Mouse (Mus musculus) bone marrow, adult 2 months (tissue): Measurements from ENCODE around the gene Chpt1. TPM values are rescaled to one million over a fixed set of nuclear protein-coding genes. Genes with fewer than 3 reads are reported as not detected.

Experiments used
- H3K27ac ChIP-seq: fragments of 200-500 bp; 2 replicates; pipeline ENCODE4 v1.5.1; 2012; ENCODE audit warnings: low read depth, mild to moderate bottlenecking, control low read depth, inconsistent platforms, low read length; ENCODE audit not compliant: control insufficient read depth, poor library complexity, insufficient read depth
- H3K4me1 ChIP-seq: fragments of 200-500 bp; 2 replicates; pipeline ENCODE4 v1.6.1; 2011; ENCODE audit warnings: low read length; ENCODE audit not compliant: control insufficient read depth, insufficient read depth
- H3K4me3 ChIP-seq: fragments of 200-500 bp; replicated peaks from 2 replicates; pipeline ENCODE3; 2011; ENCODE audit warnings: mild to moderate bottlenecking, low read depth, low read length, control low read depth; ENCODE audit not compliant: control insufficient read depth
- CTCF ChIP-seq: fragments of 200-500 bp; IDR thresholded peaks from 2 replicates; pipeline ENCODE4 v1.5.1; 2011; ENCODE audit warnings: low read length, control low read depth; ENCODE audit not compliant: control insufficient read depth, insufficient read depth
- POLR2A ChIP-seq: fragments of 200-500 bp; IDR thresholded peaks from 2 replicates; pipeline ENCODE4 v1.6.1; 2011; ENCODE audit warnings: low read depth, mild to moderate bottlenecking, control low read depth, low read length, borderline replicate concordance; ENCODE audit not compliant: control insufficient read depth
- WGBS: fragments of 180-500 bp; shearing (Covaris S2); methylation state at CpG from one replicate; pipeline ENCODE4 v1.1.7; 2018; 5-methylcytosine and 5-hydroxymethylcytosine counted together
- polyA plus RNA-seq: library from polyadenylated mRNA; stranded (reverse); fragments of >200 nt; gene quantifications from 2 replicates; pipeline ENCODE4 v1.2.4, GENCODE M21; 2011; ENCODE audit warnings: low replicate concordance; ENCODE audit not compliant: missing spikeins, insufficient read depth, insufficient read length

The Chpt1 gene
- polyA plus RNA-seq, 1 experiment, result 21.9 TPM

DNA sequence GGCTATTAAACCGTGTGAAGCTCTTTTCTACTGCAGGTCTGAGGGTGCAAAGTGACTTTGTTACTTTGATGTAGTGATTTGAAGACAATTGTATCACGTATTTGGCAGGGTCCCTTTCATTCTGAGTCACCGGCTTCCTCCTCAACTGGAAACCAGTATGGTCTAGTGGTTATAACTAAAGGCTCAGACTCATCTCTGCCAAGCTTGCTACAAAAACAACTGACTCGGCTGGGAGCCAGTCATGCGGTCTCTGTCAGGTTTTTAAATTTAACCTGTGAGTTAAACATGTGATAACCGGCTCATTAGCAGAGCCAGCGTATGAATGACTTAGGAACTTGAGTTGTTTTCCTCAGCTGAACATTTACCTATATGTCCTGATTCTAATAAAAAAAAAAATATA lies 98.1 kb downstream of the Chpt1 start:
- H3K4me1 ChIP-seq, result peaks cover 1% of the 10 kb centered on the region
- H3K4me3 ChIP-seq, result no peak overlapping the region
- 73% methylated on average over 7 of the region's 7 CpGs for WGBS
- TF ChIP-seq POLR2A (no peak), CTCF (no peak)
- H3K27ac ChIP-seq, result no peak overlapping the region

DNA sequence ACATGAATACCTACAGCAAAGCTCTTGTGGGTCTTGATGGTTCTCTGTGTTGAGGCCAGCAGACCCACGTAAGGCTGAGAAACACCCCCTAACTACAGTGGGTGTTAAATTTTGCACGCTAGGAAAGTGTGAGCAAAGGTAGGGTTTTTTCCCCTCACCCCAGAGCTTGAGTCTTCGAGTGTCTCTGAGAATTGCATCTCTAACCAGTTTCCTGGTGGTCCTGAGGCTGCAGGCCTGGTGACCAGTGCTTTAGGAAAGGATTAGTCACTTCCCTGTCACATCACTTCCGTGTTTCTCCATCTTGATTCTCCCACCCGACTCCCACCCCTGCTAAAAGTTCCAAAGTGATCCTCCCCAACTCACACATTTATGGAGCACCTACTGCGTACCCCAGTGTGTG lies 99.7 kb downstream of the Chpt1 start:
- H3K4me1 ChIP-seq, result no peaks in the 10 kb centered on the region; the same call in 1 of the 2 replicates
- no peak overlapping the region for H3K27ac ChIP-seq
- no peak for TF ChIP-seq POLR2A
- no peak for TF ChIP-seq CTCF

DNA sequence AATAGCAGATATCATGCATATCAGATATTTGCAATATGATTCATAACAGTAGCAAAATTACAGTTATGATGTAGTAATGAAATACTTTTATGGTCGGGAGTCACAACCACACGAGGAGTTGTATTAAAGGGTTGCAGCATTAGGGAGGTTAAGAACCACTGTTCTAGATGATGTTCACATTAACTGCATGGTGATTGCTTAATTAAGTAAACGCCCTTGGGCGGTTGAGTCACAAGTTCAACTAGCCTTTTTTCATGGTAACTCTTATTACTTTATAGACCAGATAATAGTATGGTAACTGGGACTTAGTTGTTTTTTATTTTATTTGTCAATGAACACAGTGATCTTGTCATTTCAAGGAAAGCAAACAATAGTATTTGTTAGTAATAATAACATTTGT lies 100.9 kb downstream of the Chpt1 start:
- TF ChIP-seq CTCF (no peak), POLR2A (no peak)
- H3K4me1 ChIP-seq, result no peaks in the 10 kb centered on the region; the same call in 1 of the 2 replicates
- 50% methylated on average over 4 of the region's 4 CpGs for WGBS
- no peak overlapping the region for H3K4me3 ChIP-seq
- no peak overlapping the region for H3K27ac ChIP-seq

More for the DNA sequence above, 99.7 kb downstream of the Chpt1 start:
- no peak overlapping the region for H3K4me3 ChIP-seq
- 68% methylated on average over 6 of the region's 6 CpGs for WGBS

Other genes with a start within 250 kb of the Chpt1 start
- gene Dram1, start 125.0 kb downstream of the Chpt1 start, polyA plus RNA-seq, result 4.0 and 8.4 TPM in 2 replicates
- 6.1 and 12.9 TPM in 2 replicates for gene Gnptab, start 124.9 kb downstream of the Chpt1 start, polyA plus RNA-seq
- not detected in 2 replicates for gene Sycp3, start 44.5 kb downstream of the Chpt1 start, polyA plus RNA-seq
- gene Mybpc1, start 101.1 kb upstream of the Chpt1 start, polyA plus RNA-seq, result 1.5 and 1.6 TPM in 2 replicates
- gene Spic, start 180.9 kb upstream of the Chpt1 start, polyA plus RNA-seq, result 21.7 and 35.9 TPM in 2 replicates
- gene Arl1, start 226.8 kb upstream of the Chpt1 start, polyA plus RNA-seq, result 6.1 and 20.2 TPM in 2 replicates